Mouse (Mus musculus) kidney, adult 2 months (tissue): ENCODE measurements around the gene Gatc. TPM values are rescaled to one million over a fixed set of nuclear protein-coding genes. Genes with fewer than 3 reads are reported as not detected.

ENCODE experiments used
- DNase-seq: peaks from one replicate; pipeline ENCODE4 v3.0.0; 2021
- H3K27ac ChIP-seq: fragments of 200-500 bp; 2 replicates; pipeline ENCODE4 v1.5.1; 2012; ENCODE audit warnings: low read depth, low read length, control low read depth, inconsistent platforms; ENCODE audit not compliant: insufficient read depth
- H3K27me3 ChIP-seq: fragments of 200-500 bp; replicated peaks from 2 replicates; pipeline ENCODE4 v1.6.1; 2012; ENCODE audit warnings: mild to moderate bottlenecking, moderate library complexity, low read length, inconsistent platforms; ENCODE audit not compliant: control insufficient read depth, insufficient read depth
- H3K36me3 ChIP-seq: fragments of 200-500 bp; 2 replicates; pipeline ENCODE4 v1.6.1; 2012; ENCODE audit warnings: mild to moderate bottlenecking, moderate library complexity, low read length, inconsistent platforms; ENCODE audit not compliant: control insufficient read depth, insufficient read depth
- H3K4me1 ChIP-seq: fragments of 200-500 bp; 2 replicates; pipeline ENCODE4 v1.6.1; 2011; ENCODE audit warnings: low read length; ENCODE audit not compliant: control insufficient read depth, insufficient read depth
- H3K4me3 ChIP-seq: fragments of 200-500 bp; 2 replicates; pipeline ENCODE4 v1.5.1; 2011; ENCODE audit warnings: mild to moderate bottlenecking, low read depth, low read length, control low read depth; ENCODE audit not compliant: insufficient read depth
- CTCF ChIP-seq: fragments of 200-500 bp; conservative IDR thresholded peaks from 2 replicates; pipeline ENCODE4 v1.5.1; 2011; ENCODE audit warnings: low read depth, mild to moderate bottlenecking, control low read depth, low read length, moderate library complexity, mixed read lengths; ENCODE audit not compliant: insufficient read depth, insufficient read length
- POLR2A ChIP-seq: fragments of 200-500 bp; IDR thresholded peaks from one replicate; pipeline ENCODE4 v1.6.1; 2011; ENCODE audit warnings: low read depth, low read length, control low read depth
- WGBS: fragments of 180-500 bp; shearing (Covaris S2); methylation state at CpG from one replicate; pipeline ENCODE4 v1.1.7; 2018; 5-methylcytosine and 5-hydroxymethylcytosine counted together
- polyA plus RNA-seq: library from polyadenylated mRNA; depleted of rRNA; stranded (reverse); fragments of >200 nt; gene quantifications from 2 replicates; pipeline ENCODE4 v1.2.3, GENCODE M21; 2012

Gene Gatc
- polyA plus RNA-seq, 1 experiment, result 16.0 TPM

GRCm38 (mm10) chr5:115362819-115363714 lies 22.1 kb upstream of the Gatc start:
- 31% methylated on average over 19 of the region's 19 CpGs for WGBS
- TF ChIP-seq CTCF, result no peak
- TF ChIP-seq POLR2A, result no peak
- no peaks in the 10 kb centered on the region for H3K4me1 ChIP-seq
- no peaks in the 10 kb centered on the region for H3K27me3 ChIP-seq
- H3K4me3 ChIP-seq, result no peak overlapping the region
- H3K36me3 ChIP-seq, result no peaks in the 10 kb centered on the region
- no peak for DNase-seq
- no peak overlapping the region for H3K27ac ChIP-seq

DNA sequence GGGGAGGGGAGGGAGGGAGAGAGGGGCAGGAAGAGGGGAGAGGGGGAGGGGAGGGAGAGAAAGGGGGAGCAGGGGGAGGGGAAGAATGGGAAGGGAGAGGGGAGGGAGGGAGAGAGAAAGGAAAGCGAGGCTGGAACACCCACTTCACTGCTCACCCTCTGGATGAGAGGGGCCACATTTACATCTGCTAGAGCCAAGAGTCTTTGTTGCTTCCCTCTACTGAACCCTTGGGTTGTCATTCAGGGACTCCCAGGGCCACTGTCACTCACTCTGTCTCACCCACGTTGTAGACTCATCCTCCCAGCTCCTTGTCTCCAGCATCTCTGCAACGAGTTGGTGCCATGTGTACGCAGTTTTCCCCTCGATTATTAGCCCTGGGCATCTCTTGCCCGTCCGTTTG lies 21.2 kb upstream of the Gatc start:
- Histone ChIP-seq H3K4me1 (no peaks in the 10 kb centered on the region), H3K27me3 (no peaks in the 10 kb centered on the region), H3K36me3 (no peaks in the 10 kb centered on the region), H3K27ac (no peak overlapping the region), H3K4me3 (no peak overlapping the region)
- WGBS, result 47% methylated on average over 7 of the region's 7 CpGs
- no peak for DNase-seq
- TF ChIP-seq CTCF, result no peak
- no peak for TF ChIP-seq POLR2A

DNA sequence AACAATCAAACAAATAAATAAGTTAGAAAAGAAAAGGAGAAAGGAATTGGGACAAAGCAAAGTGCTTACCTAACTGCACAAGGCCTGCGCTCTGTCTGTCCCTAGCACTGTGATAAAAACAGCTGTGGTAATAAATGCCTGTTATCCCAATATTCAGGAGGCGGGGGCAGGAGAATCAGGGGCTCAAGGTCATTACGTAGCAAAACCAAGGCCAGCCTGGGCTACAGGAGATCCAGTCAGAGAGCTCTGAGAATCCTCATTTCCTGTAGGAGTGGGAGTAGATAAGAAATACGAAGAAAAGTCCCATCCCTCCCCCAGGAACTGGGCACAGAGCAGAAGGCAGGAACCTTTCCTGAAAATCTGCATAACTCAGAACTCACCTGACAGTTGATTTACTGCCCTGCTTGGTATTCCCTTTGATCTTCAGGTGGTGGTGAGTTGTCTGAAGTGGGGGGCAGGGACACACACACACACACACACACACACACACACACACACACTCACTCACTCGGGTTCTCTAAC lies 18.9 kb upstream of the Gatc start:
- 71% methylated on average over 5 of the region's 5 CpGs for WGBS
- no peaks in the 10 kb centered on the region for H3K4me1 ChIP-seq
- no peak for TF ChIP-seq POLR2A
- TF ChIP-seq CTCF, result no peak
- H3K27me3 ChIP-seq, result no peaks in the 10 kb centered on the region
- no peak for DNase-seq
- no peak overlapping the region for H3K4me3 ChIP-seq
- no peaks in the 10 kb centered on the region for H3K36me3 ChIP-seq
- H3K27ac ChIP-seq, result no peak overlapping the region

DNA sequence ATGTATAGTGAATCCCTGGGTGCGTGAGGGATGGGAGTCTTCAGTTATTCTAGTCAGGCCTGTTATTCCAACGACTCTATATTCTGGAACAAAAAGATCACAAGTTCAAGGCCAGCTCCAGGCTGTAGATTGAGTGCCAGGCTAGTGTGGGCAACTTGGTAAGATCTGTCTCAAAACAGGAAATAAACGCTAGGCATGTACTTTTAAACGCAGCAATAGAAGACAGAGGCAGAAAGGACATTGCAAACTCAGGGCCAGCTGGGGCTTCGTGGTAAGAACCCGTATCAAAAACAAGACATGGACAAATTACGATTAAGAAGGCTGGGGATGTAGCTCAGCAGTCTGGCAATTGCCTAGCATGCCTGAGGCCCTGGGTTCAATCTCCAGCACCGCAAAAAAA lies 18.5 kb upstream of the Gatc start:
- H3K27me3 ChIP-seq, result no peaks in the 10 kb centered on the region
- 86% methylated on average over 8 of the region's 8 CpGs for WGBS

GRCm38 (mm10) chr5:115358872-115359271 lies 17.9 kb upstream of the Gatc start:
- DNase-seq, result peak; percentile 81
- no peak overlapping the region for H3K4me3 ChIP-seq
- TF ChIP-seq POLR2A (no peak), CTCF (peak; percentile 86)
- WGBS, result 2% methylated on average over 12 of the region's 12 CpGs
- no peak overlapping the region for H3K27ac ChIP-seq
- no peaks in the 10 kb centered on the region for H3K4me1 ChIP-seq
- no peaks in the 10 kb centered on the region for H3K27me3 ChIP-seq
- H3K36me3 ChIP-seq, result no peaks in the 10 kb centered on the region

More for the DNA sequence above, 18.5 kb upstream of the Gatc start:
- Histone ChIP-seq H3K4me1 (no peaks in the 10 kb centered on the region), H3K36me3 (no peaks in the 10 kb centered on the region), H3K27ac (no peak overlapping the region), H3K4me3 (no peak overlapping the region)
- no peak for TF ChIP-seq POLR2A
- no peak for TF ChIP-seq CTCF
- DNase-seq, result no peak

DNA sequence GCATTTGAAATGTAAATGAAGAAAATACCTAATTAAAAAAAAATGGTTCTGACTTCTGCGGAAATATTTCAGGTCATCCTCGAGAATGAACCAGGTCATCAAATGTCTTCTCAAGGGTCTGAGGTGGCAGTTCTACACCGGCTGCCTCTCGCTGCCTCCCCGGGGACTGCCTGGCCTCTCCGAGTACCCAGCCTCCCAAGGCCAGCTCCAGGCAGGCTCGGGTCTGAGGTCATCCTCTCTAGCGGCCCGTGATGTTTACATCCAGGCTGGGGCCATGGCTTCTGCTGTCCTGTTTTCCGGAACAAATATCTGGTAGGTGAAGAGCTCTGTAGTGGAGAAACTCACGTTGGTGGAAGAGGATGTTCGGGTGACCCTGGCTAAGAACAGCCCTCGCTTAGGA lies 14.1 kb upstream of the Gatc start:
- Histone ChIP-seq H3K27ac (no peak overlapping the region), H3K27me3 (no peaks in the 10 kb centered on the region), H3K4me3 (no peak overlapping the region), H3K36me3 (no peaks in the 10 kb centered on the region), H3K4me1 (no peaks in the 10 kb centered on the region)
- 46% methylated on average over 13 of the region's 13 CpGs for WGBS
- TF ChIP-seq CTCF, result no peak
- no peak for TF ChIP-seq POLR2A
- DNase-seq, result no peak

DNA sequence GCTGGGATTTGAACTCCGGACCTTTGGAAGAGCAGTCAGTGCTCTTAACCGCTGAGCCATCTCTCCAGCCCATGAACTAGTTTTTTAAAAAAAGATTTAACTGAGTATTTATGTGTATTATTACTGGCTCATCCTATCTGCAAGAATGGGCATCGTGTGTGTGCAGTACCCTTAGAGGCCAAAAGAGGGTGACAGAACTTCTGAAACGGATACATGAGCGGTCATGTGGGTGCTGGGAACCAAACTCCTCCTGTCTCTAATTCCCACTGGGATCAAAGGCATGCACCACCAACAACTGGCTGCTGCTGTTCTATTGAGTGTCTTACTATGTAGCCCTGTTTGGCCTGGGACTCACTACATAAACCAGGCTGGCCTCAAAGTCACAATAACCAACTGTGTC lies 10.4 kb upstream of the Gatc start:
- Histone ChIP-seq H3K4me1 (peaks cover 6% of the 10 kb centered on the region; the same call in 1 of the 2 replicates), H3K36me3 (no peaks in the 10 kb centered on the region), H3K27ac (no peak overlapping the region), H3K4me3 (no peak overlapping the region), H3K27me3 (no peaks in the 10 kb centered on the region)
- DNase-seq, result no peak
- TF ChIP-seq POLR2A (no peak), CTCF (no peak)
- WGBS, result 80% methylated on average over 5 of the region's 5 CpGs
